Mouse (Mus musculus): ENCODE results near the gene Slco2a1. TPM values are rescaled to one million over a fixed set of nuclear protein-coding genes. Genes with fewer than 3 reads are reported as not detected.

Gene Slco2a1
- polyA plus RNA-seq, 1 experiment from 2014 or later = 0.68 TPM

- H3K4me3 ChIP-seq (replicated peaks) = no peak overlapping the region
- no peak for ATAC-seq (ENCODE audit: low FRiP score)
- H3K4me2 ChIP-seq = no peak overlapping the region
- no peaks in the 10 kb centered on the region for H3K27me3 ChIP-seq
- WGBS = 77% methylated on average over 7 of the region's 7 CpGs
- no peak overlapping the region for H3K9ac ChIP-seq
- H3K27ac ChIP-seq = no peak overlapping the region
- 0 out of 2 replicates have a peak, but pooled peaks cover 4% of the 10 kb centered on the region for H3K4me1 ChIP-seq
- H3K36me3 ChIP-seq (replicated peaks) = no peaks in the 10 kb centered on the region
- no peaks in the 10 kb centered on the region for H3K9me3 ChIP-seq
Measured at GRCm38 (mm10) chr9:103053829-103054228, 65.3 kb downstream of the Slco2a1 start.

GRCm38 (mm10) chr9:103055061-103055460 lies 66.5 kb downstream of the Slco2a1 start:
- Histone ChIP-seq H3K27ac (no peak overlapping the region), H3K27me3 (no peaks in the 10 kb centered on the region)
- 73% methylated on average over 11 of the region's 11 CpGs for WGBS

GRCm38 (mm10) chr9:103056164-103056563 lies 67.7 kb downstream of the Slco2a1 start:
- H3K4me2 ChIP-seq = no peak overlapping the region
- no peak overlapping the region for H3K4me3 ChIP-seq (replicated peaks)
- H3K4me1 ChIP-seq = 0 out of 2 replicates have a peak, but pooled peaks cover 4% of the 10 kb centered on the region
- no peaks in the 10 kb centered on the region for H3K9me3 ChIP-seq
- H3K9ac ChIP-seq = no peak overlapping the region
- ATAC-seq (ENCODE audit: low FRiP score) = no peak
- no peaks in the 10 kb centered on the region for H3K36me3 ChIP-seq (replicated peaks)
- 91% methylated on average over 5 of the region's 5 CpGs for WGBS
- H3K27ac ChIP-seq = no peak overlapping the region
- no peaks in the 10 kb centered on the region for H3K27me3 ChIP-seq

More at GRCm38 (mm10) chr9:103055061-103055460, 66.5 kb downstream of the Slco2a1 start:
- Histone ChIP-seq H3K9me3 (no peaks in the 10 kb centered on the region), H3K36me3 (replicated peaks) (no peaks in the 10 kb centered on the region), H3K4me1 (0 out of 2 replicates have a peak, but pooled peaks cover 4% of the 10 kb centered on the region), H3K4me2 (no peak overlapping the region), H3K9ac (no peak overlapping the region), H3K4me3 (replicated peaks) (no peak overlapping the region)
- no peak for ATAC-seq (ENCODE audit: low FRiP score)

- Histone ChIP-seq H3K27me3 (no peaks in the 10 kb centered on the region), H3K4me1 (no peaks in the 10 kb centered on the region), H3K9me3 (no peaks in the 10 kb centered on the region), H3K9ac (no peak overlapping the region), H3K36me3 (replicated peaks) (no peaks in the 10 kb centered on the region), H3K4me3 (replicated peaks) (no peak overlapping the region), H3K27ac (no peak overlapping the region), H3K4me2 (no peak overlapping the region)
- no peak for ATAC-seq (ENCODE audit: low FRiP score)
- WGBS = 87% methylated on average over 2 of the region's 2 CpGs
Measured at GRCm38 (mm10) chr9:103060551-103060950, 72.0 kb downstream of the Slco2a1 start.

- Histone ChIP-seq H3K9ac (no peak overlapping the region), H3K27me3 (no peaks in the 10 kb centered on the region), H3K9me3 (no peaks in the 10 kb centered on the region), H3K4me1 (no peaks in the 10 kb centered on the region), H3K4me2 (no peak overlapping the region), H3K36me3 (replicated peaks) (no peaks in the 10 kb centered on the region), H3K27ac (no peak overlapping the region), H3K4me3 (replicated peaks) (no peak overlapping the region)
- WGBS = 70% methylated on average over 5 of the region's 5 CpGs
- no peak for ATAC-seq (ENCODE audit: low FRiP score)
Measured at GRCm38 (mm10) chr9:103061471-103062053, 73.0 kb downstream of the Slco2a1 start.

GRCm38 (mm10) chr9:103063591-103063990 lies 75.1 kb downstream of the Slco2a1 start:
- Histone ChIP-seq H3K9ac (no peak overlapping the region), H3K36me3 (replicated peaks) (no peaks in the 10 kb centered on the region), H3K27ac (no peak overlapping the region), H3K4me1 (no peaks in the 10 kb centered on the region), H3K9me3 (no peaks in the 10 kb centered on the region), H3K4me3 (replicated peaks) (no peak overlapping the region), H3K27me3 (no peaks in the 10 kb centered on the region), H3K4me2 (no peak overlapping the region)
- ATAC-seq (ENCODE audit: low FRiP score) = no peak
- WGBS = 93% methylated on average over 6 of the region's 6 CpGs

GRCm38 (mm10) chr9:103066845-103067244 lies 78.3 kb downstream of the Slco2a1 start:
- H3K27me3 ChIP-seq = no peaks in the 10 kb centered on the region
- no peak overlapping the region for H3K4me3 ChIP-seq (replicated peaks)
- no peak for ATAC-seq (ENCODE audit: low FRiP score)
- no peaks in the 10 kb centered on the region for H3K4me1 ChIP-seq
- 75% methylated on average over 8 of the region's 8 CpGs for WGBS
- no peaks in the 10 kb centered on the region for H3K36me3 ChIP-seq (replicated peaks)
- no peak overlapping the region for H3K27ac ChIP-seq
- H3K9me3 ChIP-seq = no peaks in the 10 kb centered on the region
- no peak overlapping the region for H3K9ac ChIP-seq
- H3K4me2 ChIP-seq = no peak overlapping the region

- H3K4me3 ChIP-seq (replicated peaks) = no peak overlapping the region
- no peak overlapping the region for H3K27ac ChIP-seq
- no peaks in the 10 kb centered on the region for H3K4me1 ChIP-seq
- H3K9me3 ChIP-seq = no peaks in the 10 kb centered on the region
- no peak overlapping the region for H3K9ac ChIP-seq
- H3K36me3 ChIP-seq (replicated peaks) = no peaks in the 10 kb centered on the region
- no peak for ATAC-seq (ENCODE audit: low FRiP score)
- H3K4me2 ChIP-seq = no peak overlapping the region
- WGBS = 91% methylated on average over 11 of the region's 11 CpGs
- H3K27me3 ChIP-seq = no peaks in the 10 kb centered on the region
Measured at GRCm38 (mm10) chr9:103067651-103068050, 79.1 kb downstream of the Slco2a1 start.

- no peaks in the 10 kb centered on the region for H3K4me1 ChIP-seq
- no peak overlapping the region for H3K4me3 ChIP-seq (replicated peaks)
- H3K36me3 ChIP-seq (replicated peaks) = no peaks in the 10 kb centered on the region
- no peaks in the 10 kb centered on the region for H3K9me3 ChIP-seq
- H3K27me3 ChIP-seq = no peaks in the 10 kb centered on the region
- no peak overlapping the region for H3K9ac ChIP-seq
- WGBS = 96% methylated on average over 8 of the region's 8 CpGs
- no peak overlapping the region for H3K4me2 ChIP-seq
- no peak for ATAC-seq (ENCODE audit: low FRiP score)
- H3K27ac ChIP-seq = no peak overlapping the region
Measured at GRCm38 (mm10) chr9:103068769-103069168, 80.3 kb downstream of the Slco2a1 start.

- no peaks in the 10 kb centered on the region for H3K36me3 ChIP-seq (replicated peaks)
- no peaks in the 10 kb centered on the region for H3K27me3 ChIP-seq
- H3K4me2 ChIP-seq = no peak overlapping the region
- no peak overlapping the region for H3K9ac ChIP-seq
- H3K4me1 ChIP-seq = no peaks in the 10 kb centered on the region
- no peaks in the 10 kb centered on the region for H3K9me3 ChIP-seq
- H3K4me3 ChIP-seq (replicated peaks) = no peak overlapping the region
- no peak for ATAC-seq (ENCODE audit: low FRiP score)
- no peak overlapping the region for H3K27ac ChIP-seq
- 89% methylated on average over 7 of the region's 7 CpGs for WGBS
Measured at GRCm38 (mm10) chr9:103071541-103072203, 83.2 kb downstream of the Slco2a1 start.

- 90% methylated on average over 6 of the region's 6 CpGs for WGBS
- Histone ChIP-seq H3K9me3 (no peaks in the 10 kb centered on the region), H3K9ac (no peak overlapping the region), H3K4me1 (no peaks in the 10 kb centered on the region), H3K27ac (no peak overlapping the region), H3K27me3 (no peaks in the 10 kb centered on the region), H3K36me3 (replicated peaks) (no peaks in the 10 kb centered on the region), H3K4me2 (no peak overlapping the region), H3K4me3 (replicated peaks) (no peak overlapping the region)
- no peak for ATAC-seq (ENCODE audit: low FRiP score)
Measured at GRCm38 (mm10) chr9:103072204-103072599, 83.7 kb downstream of the Slco2a1 start.

- H3K27me3 ChIP-seq = no peaks in the 10 kb centered on the region
- WGBS = 95% methylated on average over 11 of the region's 11 CpGs
- no peak for ATAC-seq (ENCODE audit: low FRiP score)
- H3K9me3 ChIP-seq = no peaks in the 10 kb centered on the region
- no peak overlapping the region for H3K27ac ChIP-seq
- H3K36me3 ChIP-seq (replicated peaks) = no peaks in the 10 kb centered on the region
- no peak overlapping the region for H3K4me2 ChIP-seq
- no peak overlapping the region for H3K9ac ChIP-seq
- no peaks in the 10 kb centered on the region for H3K4me1 ChIP-seq
- H3K4me3 ChIP-seq (replicated peaks) = no peak overlapping the region
Measured at GRCm38 (mm10) chr9:103072926-103073515, 84.5 kb downstream of the Slco2a1 start.

All from forebrain, embryonic 12.5 days (tissue).